Mouse (Mus musculus): ENCODE results near the gene Atp8a2. TPM values are rescaled to one million over a fixed set of nuclear protein-coding genes. Genes with fewer than 3 reads are reported as not detected.

Atp8a2 gene
- polyA plus RNA-seq, 1 experiment from 2014 or later, result 14.1 TPM

- no peaks in the 10 kb centered on the region for H3K4me1 ChIP-seq
- no peak overlapping the region for H3K9ac ChIP-seq
- H3K4me2 ChIP-seq, result no peak overlapping the region
- no peak for ATAC-seq (ENCODE audit: low FRiP score)
- no peaks in the 10 kb centered on the region for H3K27me3 ChIP-seq
- 90% methylated on average over 4 of the region's 4 CpGs for WGBS
- no peaks in the 10 kb centered on the region for H3K9me3 ChIP-seq
- H3K27ac ChIP-seq, result no peak overlapping the region
- no peak overlapping the region for H3K4me3 ChIP-seq (replicated peaks)
- H3K36me3 ChIP-seq (replicated peaks), result no peaks in the 10 kb centered on the region
Observed at GRCm38 (mm10) chr14:60072496-60072895, 124.5 kb downstream of the Atp8a2 start.

GRCm38 (mm10) chr14:60065186-60065585 lies 131.8 kb downstream of the Atp8a2 start:
- Histone ChIP-seq H3K36me3 (replicated peaks) (no peaks in the 10 kb centered on the region), H3K27me3 (no peaks in the 10 kb centered on the region; the same call in 1 of the 2 replicates), H3K27ac (no peak overlapping the region), H3K4me1 (no peaks in the 10 kb centered on the region; the same call in 1 of the 2 replicates), H3K9ac (no peak overlapping the region), H3K4me2 (no peak overlapping the region), H3K9me3 (no peaks in the 10 kb centered on the region), H3K4me3 (replicated peaks) (no peak overlapping the region)
- ATAC-seq (ENCODE audit: low FRiP score), result no peak
- WGBS, result 71% methylated on average over 3 of the region's 3 CpGs

GRCm38 (mm10) chr14:60061023-60061422 lies 136.0 kb downstream of the Atp8a2 start:
- no peak overlapping the region for H3K9ac ChIP-seq
- H3K9me3 ChIP-seq, result no peaks in the 10 kb centered on the region
- H3K4me3 ChIP-seq (replicated peaks), result no peak overlapping the region
- ATAC-seq (ENCODE audit: low FRiP score), result no peak
- 81% methylated on average over 3 of the region's 3 CpGs for WGBS
- H3K27me3 ChIP-seq, result no peaks in the 10 kb centered on the region; the same call in 1 of the 2 replicates
- H3K4me2 ChIP-seq, result no peak overlapping the region
- H3K4me1 ChIP-seq, result no peaks in the 10 kb centered on the region; the same call in 1 of the 2 replicates
- no peaks in the 10 kb centered on the region for H3K36me3 ChIP-seq (replicated peaks)
- H3K27ac ChIP-seq, result no peak overlapping the region

- 30% methylated on average over 3 of the region's 3 CpGs for WGBS
Observed at GRCm38 (mm10) chr14:60058867-60059266, 138.1 kb downstream of the Atp8a2 start.

GRCm38 (mm10) chr14:60055231-60055630 lies 141.7 kb downstream of the Atp8a2 start:
- no peak overlapping the region for H3K4me2 ChIP-seq
- ATAC-seq (ENCODE audit: low FRiP score), result no peak
- no peaks in the 10 kb centered on the region for H3K4me1 ChIP-seq
- H3K9me3 ChIP-seq, result no peaks in the 10 kb centered on the region
- H3K4me3 ChIP-seq (replicated peaks), result no peak overlapping the region
- H3K27me3 ChIP-seq, result no peaks in the 10 kb centered on the region
- no peak overlapping the region for H3K9ac ChIP-seq
- no peak overlapping the region for H3K27ac ChIP-seq
- no peaks in the 10 kb centered on the region for H3K36me3 ChIP-seq (replicated peaks)
- WGBS, result 96% methylated on average over 4 of the region's 4 CpGs

More at GRCm38 (mm10) chr14:60058867-60059266, 138.1 kb downstream of the Atp8a2 start:
- H3K27me3 ChIP-seq, result no peaks in the 10 kb centered on the region
- H3K9ac ChIP-seq, result no peak overlapping the region
- no peak overlapping the region for H3K27ac ChIP-seq
- no peak overlapping the region for H3K4me3 ChIP-seq (replicated peaks)
- no peaks in the 10 kb centered on the region for H3K36me3 ChIP-seq (replicated peaks)
- no peak overlapping the region for H3K4me2 ChIP-seq
- ATAC-seq (ENCODE audit: low FRiP score), result no peak
- no peaks in the 10 kb centered on the region for H3K9me3 ChIP-seq
- H3K4me1 ChIP-seq, result no peaks in the 10 kb centered on the region; the same call in 1 of the 2 replicates

- no peaks in the 10 kb centered on the region for H3K9me3 ChIP-seq
- 72% methylated on average over 2 of the region's 2 CpGs for WGBS
- no peak overlapping the region for H3K4me2 ChIP-seq
- no peak overlapping the region for H3K27ac ChIP-seq
- peaks cover 4% of the 10 kb centered on the region; the same call in 1 of the 2 replicates for H3K4me1 ChIP-seq
- H3K9ac ChIP-seq, result no peak overlapping the region
- no peaks in the 10 kb centered on the region for H3K27me3 ChIP-seq
- no peak overlapping the region for H3K4me3 ChIP-seq (replicated peaks)
- ATAC-seq (ENCODE audit: low FRiP score), result no peak
- no peaks in the 10 kb centered on the region; the same call in 1 of the 2 replicates for H3K36me3 ChIP-seq (replicated peaks)
Observed at GRCm38 (mm10) chr14:60030666-60031065, 166.3 kb downstream of the Atp8a2 start.

GRCm38 (mm10) chr14:60027139-60027538 lies 169.8 kb downstream of the Atp8a2 start:
- H3K36me3 ChIP-seq (replicated peaks), result no peaks in the 10 kb centered on the region
- no peaks in the 10 kb centered on the region for H3K27me3 ChIP-seq
- WGBS, result 72% methylated on average over 1 of the region's 1 CpGs
- no peak overlapping the region for H3K4me2 ChIP-seq
- no peaks in the 10 kb centered on the region for H3K9me3 ChIP-seq
- no peak overlapping the region for H3K27ac ChIP-seq
- no peak for ATAC-seq (ENCODE audit: low FRiP score)
- no peaks in the 10 kb centered on the region for H3K4me1 ChIP-seq
- no peak overlapping the region for H3K4me3 ChIP-seq (replicated peaks)
- H3K9ac ChIP-seq, result no peak overlapping the region

- H3K36me3 ChIP-seq (replicated peaks), result no peaks in the 10 kb centered on the region
- no peaks in the 10 kb centered on the region for H3K9me3 ChIP-seq
- no peak for ATAC-seq (ENCODE audit: low FRiP score)
- no peaks in the 10 kb centered on the region for H3K27me3 ChIP-seq
- no peak overlapping the region for H3K4me2 ChIP-seq
- no peak overlapping the region for H3K9ac ChIP-seq
- no peak overlapping the region for H3K4me3 ChIP-seq (replicated peaks)
- no peaks in the 10 kb centered on the region for H3K4me1 ChIP-seq
- WGBS, result 84% methylated on average over 8 of the region's 8 CpGs
- no peak overlapping the region for H3K27ac ChIP-seq
Observed at GRCm38 (mm10) chr14:60026647-60027046, 170.3 kb downstream of the Atp8a2 start.

- 37% methylated on average over 4 of the region's 4 CpGs for WGBS
- Histone ChIP-seq H3K27me3 (peaks cover 7% of the 10 kb centered on the region; the same call in 1 of the 2 replicates), H3K27ac (no peak overlapping the region)
Observed at GRCm38 (mm10) chr14:60015891-60016290, 181.1 kb downstream of the Atp8a2 start.

GRCm38 (mm10) chr14:60001801-60002200 lies 195.2 kb downstream of the Atp8a2 start:
- Histone ChIP-seq H3K9ac (no peak overlapping the region), H3K36me3 (replicated peaks) (no peaks in the 10 kb centered on the region), H3K4me1 (no peaks in the 10 kb centered on the region), H3K9me3 (no peaks in the 10 kb centered on the region), H3K4me3 (replicated peaks) (no peak overlapping the region), H3K27ac (no peak overlapping the region), H3K27me3 (no peaks in the 10 kb centered on the region), H3K4me2 (no peak overlapping the region)
- no peak for ATAC-seq (ENCODE audit: low FRiP score)
- 83% methylated on average over 1 of the region's 1 CpGs for WGBS

More at GRCm38 (mm10) chr14:60015891-60016290, 181.1 kb downstream of the Atp8a2 start:
- ATAC-seq (ENCODE audit: low FRiP score), result peak; percentile 89
- no peaks in the 10 kb centered on the region for H3K4me1 ChIP-seq
- no peaks in the 10 kb centered on the region for H3K36me3 ChIP-seq (replicated peaks)
- H3K4me3 ChIP-seq (replicated peaks), result no peak overlapping the region
- no peak overlapping the region for H3K4me2 ChIP-seq
- H3K9me3 ChIP-seq, result no peaks in the 10 kb centered on the region
- H3K9ac ChIP-seq, result no peak overlapping the region

GRCm38 (mm10) chr14:59988860-59989259 lies 208.1 kb downstream of the Atp8a2 start:
- no peak overlapping the region for H3K4me3 ChIP-seq (replicated peaks)
- H3K4me2 ChIP-seq, result no peak overlapping the region
- H3K9ac ChIP-seq, result no peak overlapping the region
- H3K27me3 ChIP-seq, result no peaks in the 10 kb centered on the region
- no peak for ATAC-seq (ENCODE audit: low FRiP score)
- no peaks in the 10 kb centered on the region for H3K4me1 ChIP-seq
- WGBS, result 67% methylated on average over 5 of the region's 5 CpGs
- no peak overlapping the region for H3K27ac ChIP-seq
- H3K36me3 ChIP-seq (replicated peaks), result no peaks in the 10 kb centered on the region
- no peaks in the 10 kb centered on the region for H3K9me3 ChIP-seq

- H3K27ac ChIP-seq, result no peak overlapping the region
- 80% methylated on average over 3 of the region's 3 CpGs for WGBS
- no peak overlapping the region for H3K4me2 ChIP-seq
- H3K9ac ChIP-seq, result no peak overlapping the region
- no peaks in the 10 kb centered on the region for H3K9me3 ChIP-seq
- H3K36me3 ChIP-seq (replicated peaks), result no peaks in the 10 kb centered on the region
- no peak for ATAC-seq (ENCODE audit: low FRiP score)
- no peak overlapping the region for H3K4me3 ChIP-seq (replicated peaks)
- no peaks in the 10 kb centered on the region for H3K27me3 ChIP-seq
- H3K4me1 ChIP-seq, result no peaks in the 10 kb centered on the region
Observed at GRCm38 (mm10) chr14:59987975-59988374, 209.0 kb downstream of the Atp8a2 start.

- H3K36me3 ChIP-seq (replicated peaks), result no peaks in the 10 kb centered on the region
- no peak overlapping the region for H3K27ac ChIP-seq
- no peak overlapping the region for H3K9ac ChIP-seq
- H3K4me2 ChIP-seq, result no peak overlapping the region
- H3K27me3 ChIP-seq, result peaks cover 15% of the 10 kb centered on the region
- no peak overlapping the region for H3K4me3 ChIP-seq (replicated peaks)
- no peaks in the 10 kb centered on the region for H3K9me3 ChIP-seq
- 61% methylated on average over 2 of the region's 2 CpGs for WGBS
- no peak for ATAC-seq (ENCODE audit: low FRiP score)
- peaks cover 3% of the 10 kb centered on the region for H3K4me1 ChIP-seq
Observed at GRCm38 (mm10) chr14:59978007-59978406, 219.0 kb downstream of the Atp8a2 start.
